Mouse (Mus musculus) gastrocnemius, adult 2 months (tissue): ENCODE measurements at regions not wholly inside any gene's neighbourhood (a gene's known extent, or its start where the extent isn't known, plus 50 kb on each side); places are given as distances from the start of the nearest gene placed in this dataset.
A peak's percentile ranks its signal among the peaks of the same experiment; 100 is the strongest.

Source experiments
- DNase-seq: peaks from one replicate; pipeline ENCODE4 v3.0.0; 2022
- H3K27ac ChIP-seq: fragments of 200-600 bp; 2 replicates; pipeline ENCODE4 v1.8.1; 2022; ENCODE audit warnings: mild to moderate bottlenecking
- H3K4me3 ChIP-seq: fragments of 200-600 bp; 2 replicates; pipeline ENCODE4 v1.8.1; 2022; ENCODE audit warnings: mild to moderate bottlenecking, moderate library complexity
- CTCF ChIP-seq: fragments of 200-600 bp; IDR thresholded peaks from 2 replicates; pipeline ENCODE4 v1.8.1; 2022; ENCODE audit warnings: antibody characterized with exemption, mild to moderate bottlenecking, moderate library complexity
- intact Hi-C: fragments of 180-260 bp; cut with DNase I; formaldehyde crosslinking; loops from one replicate; pipeline ENCODE4 v1.15.1; 2025

DNA sequence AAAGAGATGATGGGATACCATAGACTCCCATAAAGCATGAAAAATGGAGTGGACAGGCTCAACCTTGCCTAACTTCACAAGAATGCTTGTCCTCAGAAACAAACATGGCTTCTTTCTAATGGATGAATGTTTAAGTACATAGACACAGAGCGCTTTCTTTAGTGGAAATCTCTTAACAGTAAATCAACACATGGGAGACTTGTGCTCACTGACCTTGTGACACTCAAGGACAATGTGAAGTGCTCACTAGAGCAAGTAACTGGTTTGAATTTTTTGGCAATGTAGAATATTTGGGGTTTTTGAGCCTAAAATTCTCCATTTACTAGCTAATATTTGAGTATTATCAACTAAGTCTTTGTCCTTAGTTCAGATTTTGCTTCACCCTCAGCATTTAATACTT lies 88.0 kb downstream of the Tent5c start:
- intact Hi-C loops, result no loop called here
- H3K4me3 ChIP-seq, result no peak overlapping the region
- TF ChIP-seq CTCF, result no peak
- H3K27ac ChIP-seq, result no peak overlapping the region
- no peak for DNase-seq

DNA sequence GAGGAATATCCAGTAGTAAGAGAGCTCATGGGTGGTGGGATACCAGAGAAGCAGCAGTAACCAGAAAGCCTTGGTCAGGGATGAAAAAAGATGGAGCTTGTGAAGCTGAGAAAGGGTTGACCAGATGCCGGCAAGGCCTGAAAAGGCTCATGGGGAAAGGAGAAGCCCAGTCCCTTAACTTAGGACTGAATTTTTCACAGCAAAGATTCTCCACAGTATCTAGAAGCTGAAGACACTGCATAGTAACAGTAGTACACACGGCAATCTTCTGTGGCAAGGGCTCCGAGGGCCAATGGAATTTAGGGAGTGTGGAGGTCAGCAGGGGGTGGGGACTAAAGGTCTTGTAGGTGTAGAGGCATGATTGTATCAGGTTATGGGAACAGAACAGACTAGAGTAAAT lies 91.6 kb downstream of the Tent5c start:
- H3K27ac ChIP-seq, result no peak overlapping the region
- no peak overlapping the region for H3K4me3 ChIP-seq
- DNase-seq, result no peak
- intact Hi-C loops, result no loop called here
- no peak for TF ChIP-seq CTCF

DNA sequence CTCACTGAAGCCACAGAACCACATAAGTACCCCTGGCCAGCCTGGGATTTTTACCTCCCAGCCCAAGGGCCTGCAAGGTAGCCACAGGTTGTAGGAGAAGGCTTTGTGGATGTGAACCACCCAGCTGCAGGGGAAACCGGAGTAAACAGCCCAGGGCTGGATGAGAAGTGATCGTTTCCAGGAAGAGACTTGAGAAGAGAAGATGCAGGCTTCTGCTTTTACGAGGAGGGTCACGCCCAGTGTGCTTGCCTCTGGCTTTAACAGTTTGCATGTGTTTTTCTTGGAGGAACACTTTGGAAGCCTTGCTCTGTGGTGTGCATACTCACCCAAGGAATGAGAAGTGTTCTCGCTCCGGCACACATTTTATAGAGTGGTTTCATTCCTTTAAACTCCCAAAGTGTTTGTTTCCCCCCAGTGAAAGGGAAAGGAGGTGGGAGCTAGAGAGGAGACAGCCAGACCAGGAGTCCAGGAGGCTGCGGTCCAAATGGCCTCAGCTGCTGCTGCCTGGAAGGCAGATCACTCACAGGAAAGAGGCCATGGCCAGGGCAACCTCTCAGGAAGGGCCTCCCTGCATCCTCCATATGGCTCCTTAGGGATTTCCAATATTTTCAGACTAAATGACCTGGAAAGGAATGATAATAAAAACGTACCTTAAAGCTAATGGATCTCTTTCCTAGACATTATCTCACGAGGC lies 94.1 kb downstream of the Tent5c start:
- Histone ChIP-seq H3K4me3 (peak overlapping the region; percentile 33), H3K27ac (peak overlapping the region; percentile 32; the same call in 1 of the 2 replicates)
- no peak for TF ChIP-seq CTCF
- intact Hi-C loops, result no loop called here
- DNase-seq, result peak; percentile 74

DNA sequence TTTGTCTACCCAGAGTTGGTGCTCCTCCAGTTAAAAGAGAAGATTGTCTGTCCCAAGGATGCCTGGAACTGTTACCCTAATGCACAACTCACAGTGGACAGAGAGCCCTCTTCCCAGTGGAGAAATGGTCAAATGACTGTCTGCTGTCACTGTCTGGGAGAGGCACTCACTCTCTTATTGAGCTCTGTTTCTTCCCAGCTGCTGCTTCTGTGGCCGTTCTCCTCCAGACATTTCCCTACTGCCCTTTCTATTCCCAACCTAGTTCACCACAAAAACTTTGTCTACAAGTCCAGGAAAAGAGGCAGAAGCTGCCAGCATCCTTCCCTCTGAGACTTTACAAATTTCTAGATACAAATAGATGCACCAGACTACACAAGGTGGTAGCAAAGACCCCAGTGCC lies 95.2 kb downstream of the Tent5c start:
- no peak for DNase-seq
- H3K4me3 ChIP-seq, result no peak overlapping the region
- peak overlapping the region; percentile 32 for H3K27ac ChIP-seq
- TF ChIP-seq CTCF, result no peak
- intact Hi-C loops, result no loop called here

DNA sequence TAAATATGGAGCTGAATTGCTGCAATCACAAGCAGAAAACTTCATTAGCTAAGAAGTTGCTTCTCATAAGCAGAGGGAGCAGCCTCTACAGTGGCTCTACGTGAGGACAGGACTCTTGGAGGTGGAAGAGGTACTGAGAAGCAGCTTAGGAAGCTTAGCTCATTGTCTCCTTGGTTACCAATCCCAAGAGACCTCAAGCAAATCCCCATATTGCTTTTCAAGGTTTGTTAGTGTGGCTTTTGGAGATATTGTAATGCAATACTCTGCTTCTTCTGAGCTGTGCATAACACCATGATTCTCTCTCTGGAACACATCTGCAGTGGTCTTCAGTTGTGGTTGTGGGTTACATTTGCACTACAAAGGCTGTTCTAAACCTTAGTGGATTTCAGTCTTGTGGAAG lies 106.9 kb downstream of the Tent5c start:
- Histone ChIP-seq H3K4me3 (no peak overlapping the region), H3K27ac (no peak overlapping the region)
- TF ChIP-seq CTCF, result no peak
- no peak for DNase-seq
- intact Hi-C loops, result no loop called here

DNA sequence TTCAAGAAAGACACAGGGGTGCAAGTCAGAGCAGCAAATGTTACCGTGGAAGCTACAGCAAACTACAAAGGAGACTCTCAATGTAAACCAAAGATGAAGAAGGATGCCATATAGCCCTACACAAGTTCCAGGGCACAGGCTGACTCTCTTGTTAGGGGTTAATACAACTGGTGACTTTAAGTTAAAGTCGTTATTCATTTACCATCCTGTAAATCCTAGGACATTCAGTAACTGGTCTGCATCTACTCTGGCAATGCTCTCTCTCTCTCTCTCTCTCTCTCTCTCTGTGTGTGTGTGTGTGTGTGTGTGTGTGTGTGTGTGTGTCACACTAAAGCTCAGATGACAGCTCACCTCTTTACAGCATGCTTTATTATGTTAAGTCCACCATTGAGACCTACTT lies 107.8 kb downstream of the Tent5c start:
- intact Hi-C loops, result no loop called here
- no peak overlapping the region for H3K4me3 ChIP-seq
- DNase-seq, result no peak
- H3K27ac ChIP-seq, result no peak overlapping the region
- no peak for TF ChIP-seq CTCF

DNA sequence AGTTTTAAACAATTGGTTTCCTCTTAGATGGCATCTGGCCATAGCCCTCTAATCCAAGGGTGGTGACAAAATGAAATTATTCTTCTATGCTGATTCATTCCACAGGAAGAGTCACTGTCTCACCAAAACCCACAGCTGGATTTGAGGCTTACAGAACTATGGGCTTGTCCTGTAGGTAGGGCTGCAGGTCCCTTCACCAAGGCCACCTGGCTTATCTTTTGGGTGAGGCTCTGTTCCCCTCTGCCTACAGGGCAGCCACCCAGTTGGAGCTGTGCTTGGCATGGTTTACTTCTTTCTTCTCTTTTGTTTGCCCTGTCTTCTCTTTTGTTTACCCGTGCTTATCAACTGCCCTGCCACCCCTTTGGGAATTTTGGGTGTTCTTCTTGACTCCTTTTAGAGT lies 113.0 kb downstream of the Tent5c start:
- DNase-seq, result no peak
- no peak for TF ChIP-seq CTCF
- no peak overlapping the region for H3K27ac ChIP-seq
- no peak overlapping the region for H3K4me3 ChIP-seq
- intact Hi-C loops, result no loop called here

DNA sequence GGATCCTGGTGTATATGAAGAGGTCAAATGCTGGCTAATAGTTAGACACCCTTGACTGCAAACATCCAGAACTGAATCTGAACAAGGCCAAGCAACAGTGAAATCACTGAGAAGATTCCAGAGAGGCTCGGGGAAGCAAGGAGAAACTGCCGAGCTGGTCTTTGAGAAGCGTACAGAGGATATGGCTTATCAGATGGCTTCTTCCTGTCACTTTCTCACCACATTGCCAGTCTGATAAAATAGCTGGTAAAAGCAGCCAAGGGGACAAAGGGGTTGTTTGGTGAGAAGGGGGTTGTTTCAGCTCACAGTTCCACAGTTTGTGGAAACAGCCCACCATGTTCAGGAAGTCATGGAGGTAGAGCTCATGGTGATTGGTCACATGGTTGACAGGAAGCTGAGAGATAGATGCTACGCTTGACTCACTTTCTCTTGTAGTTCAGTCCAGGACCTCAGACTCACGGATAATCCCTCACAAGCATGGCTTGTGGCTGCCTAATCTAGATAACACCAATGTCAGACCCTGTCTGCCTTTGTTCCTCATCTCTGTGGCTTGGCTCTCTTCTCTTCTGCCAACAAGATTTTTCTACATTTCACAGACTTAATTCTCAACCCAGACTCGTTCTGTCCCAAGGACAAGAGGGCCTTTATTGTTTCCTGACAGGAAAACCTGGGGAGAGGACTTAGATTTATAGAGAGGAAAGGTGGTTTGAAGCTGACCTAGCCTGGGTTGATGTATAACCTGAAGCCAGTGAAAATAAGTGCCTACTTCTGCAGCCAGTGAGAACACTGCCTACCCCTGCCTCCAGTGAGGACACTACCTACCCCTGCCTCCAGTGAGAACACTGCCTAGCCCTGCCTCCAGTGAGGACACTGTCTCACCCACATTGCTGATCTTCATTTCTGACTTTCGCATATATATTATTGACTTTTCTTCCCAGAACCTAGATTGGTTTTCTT lies 122.0 kb downstream of the Tent5c start:
- no peak overlapping the region for H3K27ac ChIP-seq
- TF ChIP-seq CTCF, result no peak
- H3K4me3 ChIP-seq, result no peak overlapping the region
- no peak for DNase-seq
- intact Hi-C loops, result no loop called here

DNA sequence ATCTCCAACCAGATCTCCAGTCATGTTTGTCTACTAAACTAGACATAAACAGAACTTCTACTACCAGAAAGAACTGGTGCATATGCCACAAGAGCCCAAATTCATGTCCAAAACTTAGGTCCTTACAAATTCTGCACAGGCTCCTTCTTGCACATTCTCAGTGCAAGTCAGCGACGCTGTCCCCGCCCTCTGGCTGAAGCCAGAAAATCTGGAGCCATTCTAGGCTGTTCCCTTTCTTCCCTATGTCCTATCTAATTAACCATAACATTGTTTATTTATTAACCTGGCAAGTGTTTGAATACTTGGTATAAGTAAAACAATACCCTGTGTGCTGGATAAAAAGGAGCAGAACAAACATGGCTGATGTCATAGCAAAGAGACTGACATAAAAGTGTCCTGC lies 122.7 kb downstream of the Tent5c start:
- Histone ChIP-seq H3K4me3 (no peak overlapping the region), H3K27ac (no peak overlapping the region)
- intact Hi-C loops, result no loop called here
- no peak for TF ChIP-seq CTCF
- no peak for DNase-seq

DNA sequence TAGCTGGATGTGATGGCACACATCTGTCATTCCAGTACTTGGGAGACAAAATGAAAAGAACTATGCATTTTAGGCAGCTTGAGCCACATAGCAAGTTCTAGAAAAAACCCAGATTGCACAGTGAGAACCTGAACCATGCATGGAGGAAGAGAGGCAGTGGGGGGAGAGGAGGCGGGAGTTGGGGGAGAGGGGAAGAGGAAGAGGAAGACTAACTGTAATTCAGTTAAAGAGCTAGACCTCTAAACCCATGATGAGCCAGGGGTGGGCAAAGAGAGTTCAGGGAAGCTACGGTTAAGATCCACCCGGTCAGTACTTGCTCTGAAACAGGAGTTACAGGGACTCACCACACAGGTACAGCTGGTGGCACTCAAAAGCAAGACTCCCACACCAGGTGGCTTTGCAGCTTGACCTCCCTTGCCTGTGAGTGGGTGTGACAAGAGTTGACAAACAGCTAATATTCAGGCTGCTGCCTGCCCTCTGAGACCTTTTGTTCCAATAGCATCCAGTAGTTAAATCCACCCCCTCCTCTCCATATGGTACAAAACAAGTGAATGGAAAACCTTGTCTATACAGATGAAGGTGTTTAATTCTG lies 123.7 kb downstream of the Tent5c start:
- DNase-seq, result no peak
- intact Hi-C loops, result no loop called here
- TF ChIP-seq CTCF, result no peak
- H3K27ac ChIP-seq, result peak overlapping the region; percentile 5; the same call in 1 of the 2 replicates
- H3K4me3 ChIP-seq, result no peak overlapping the region

DNA sequence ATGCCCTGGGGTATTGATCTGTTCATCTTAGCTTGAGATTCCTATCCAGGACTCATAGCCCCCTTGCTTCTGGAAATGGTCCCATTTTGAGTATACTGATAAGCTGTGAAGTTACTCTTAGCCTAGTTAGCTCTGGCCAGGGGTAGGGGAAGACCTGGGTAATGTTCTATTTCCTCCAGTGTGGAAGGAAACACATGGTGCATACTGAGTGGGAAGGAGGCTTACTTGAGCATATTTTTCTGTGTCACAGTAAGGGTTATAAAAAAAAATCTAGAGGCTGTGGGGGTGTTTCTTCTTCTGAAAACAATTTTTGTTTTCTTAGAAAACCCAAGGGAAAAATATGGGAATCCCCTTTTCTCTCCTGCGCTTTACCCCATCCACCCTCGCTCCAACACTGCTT lies 124.4 kb downstream of the Tent5c start:
- DNase-seq, result no peak
- Histone ChIP-seq H3K27ac (no peak overlapping the region), H3K4me3 (no peak overlapping the region)
- intact Hi-C loops, result no loop called here
- no peak for TF ChIP-seq CTCF

DNA sequence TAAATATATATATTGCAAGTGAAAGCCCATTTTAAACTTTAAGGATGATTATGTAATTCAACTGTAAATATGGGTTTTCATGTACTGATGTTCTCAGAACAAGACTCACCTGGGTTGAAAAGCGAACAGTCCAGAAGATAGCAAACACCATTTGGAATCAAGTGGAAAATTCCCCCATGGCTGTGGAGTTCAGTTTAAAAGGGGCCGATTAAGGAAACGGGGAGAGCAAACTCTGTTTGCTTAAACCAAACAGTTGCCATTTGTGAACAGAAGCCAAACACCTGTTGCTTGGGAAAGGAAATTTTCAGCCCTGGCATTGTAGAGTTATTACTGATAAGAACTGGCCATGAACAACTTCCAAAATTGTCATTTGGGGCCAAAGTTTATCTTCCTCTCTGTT lies 126.1 kb downstream of the Tent5c start:
- no peak overlapping the region for H3K27ac ChIP-seq
- DNase-seq, result no peak
- no peak overlapping the region for H3K4me3 ChIP-seq
- intact Hi-C loops, result no loop called here
- no peak for TF ChIP-seq CTCF

DNA sequence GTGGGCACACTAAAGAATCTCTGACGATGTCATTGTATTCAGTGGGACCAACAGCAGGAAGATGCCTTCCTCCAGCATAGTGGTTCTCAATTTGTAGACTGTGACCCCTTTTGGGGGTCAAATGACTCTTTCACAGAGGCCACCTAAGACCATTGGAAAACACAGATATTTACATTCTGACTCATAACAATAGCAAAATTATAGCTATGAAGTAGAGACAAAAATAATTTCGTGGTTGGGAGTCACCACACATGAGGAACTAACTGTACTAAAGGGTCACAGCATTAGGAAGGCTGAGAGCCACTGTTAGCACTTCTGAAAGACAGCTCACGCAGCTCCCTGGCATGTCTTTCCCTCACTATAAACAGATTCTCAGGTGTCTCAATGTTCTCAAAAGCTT lies 129.1 kb downstream of the Tent5c start:
- TF ChIP-seq CTCF, result no peak
- no peak for DNase-seq
- intact Hi-C loops, result no loop called here
- H3K27ac ChIP-seq, result no peak overlapping the region
- H3K4me3 ChIP-seq, result no peak overlapping the region
